Mouse (Mus musculus): ENCODE results near the gene Nox1. TPM values are rescaled to one million over a fixed set of nuclear protein-coding genes. Genes with fewer than 3 reads are reported as not detected.

The Nox1 gene
- polyA plus RNA-seq, 1 experiment from 2014 or later = not detected

Small RNA genes lying within 50 kb of the gene (microRNA-seq; reads per million reads assigned to microRNA genes)
- gene Mir3112 = 0.76 reads per million

Other genes starting within 250 kb of the Nox1 start
- 0.97 and 1.1 TPM in 2 replicates for gene Sytl4, start 240.1 kb downstream of the Nox1 start, polyA plus RNA-seq (2015; fragmentation: Nextera tagmentation; extraction: Ambion mirVana)
- gene Cstf2, start 162.8 kb downstream of the Nox1 start, polyA plus RNA-seq (2015; fragmentation: Nextera tagmentation; extraction: Ambion mirVana) = 18.8 and 19.8 TPM in 2 replicates
- gene Xkrx, start 59.9 kb downstream of the Nox1 start, polyA plus RNA-seq (2015; fragmentation: Nextera tagmentation; extraction: Ambion mirVana) = not detected in 2 replicates
- not detected in 2 replicates for gene Arl13a, start 34.5 kb downstream of the Nox1 start, polyA plus RNA-seq (2015; fragmentation: Nextera tagmentation; extraction: Ambion mirVana)
- 8.2 and 8.9 TPM in 2 replicates for gene Trmt2b, start 55.0 kb upstream of the Nox1 start, polyA plus RNA-seq (2015; fragmentation: Nextera tagmentation; extraction: Ambion mirVana)
- gene Tmem35a, start 73.3 kb upstream of the Nox1 start, polyA plus RNA-seq (2015; fragmentation: Nextera tagmentation; extraction: Ambion mirVana) = 0.62 and 0.85 TPM in 2 replicates
- 17.9 and 23.8 TPM in 2 replicates for gene Cenpi, start 86.1 kb upstream of the Nox1 start, polyA plus RNA-seq (2015; fragmentation: Nextera tagmentation; extraction: Ambion mirVana)
- 0.09 and 0.15 TPM in 2 replicates for gene Drp2, start 182.6 kb upstream of the Nox1 start, polyA plus RNA-seq (2015; fragmentation: Nextera tagmentation; extraction: Ambion mirVana)